Mouse (Mus musculus): ENCODE measurements around the gene Gsta3. TPM values are rescaled to one million over a fixed set of nuclear protein-coding genes. Genes with fewer than 3 reads are reported as not detected.
"Not testable (repeated sequence)": the region's sequence is repeated elsewhere in the genome, so short reads cannot be mapped to it uniquely, and the experiment has no call there.

Gene Gsta3
- polyA plus RNA-seq, 1 experiment from 2014 or later = 5.4 TPM

DNA sequence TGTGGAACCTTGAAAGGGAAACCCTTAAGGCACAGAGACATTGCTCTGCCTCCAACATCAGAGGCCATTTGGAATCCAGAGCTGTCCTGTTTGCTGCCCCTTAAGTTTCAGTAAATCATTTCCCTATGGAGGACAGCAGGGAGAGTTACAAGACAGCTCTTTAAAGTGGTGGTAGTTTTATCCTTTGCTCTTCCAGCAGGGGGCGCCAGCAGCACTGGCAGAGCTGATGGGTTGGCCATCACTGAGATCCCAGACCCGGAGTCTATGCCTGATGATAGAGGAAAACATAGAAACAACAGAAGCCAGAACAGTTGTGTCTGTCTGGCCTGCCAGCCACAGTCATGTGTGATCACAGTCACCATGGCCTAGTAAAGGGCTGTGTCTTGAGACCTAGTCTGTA is 35.8 kb downstream of the Gsta3 start:
- H3K27ac ChIP-seq; H3K4me1 ChIP-seq; H3K4me2 ChIP-seq; ATAC-seq; H3K9me3 ChIP-seq (replicated peaks); H3K9ac ChIP-seq; H3K36me3 ChIP-seq; H3K4me3 ChIP-seq; H3K27me3 ChIP-seq (replicated peaks): not testable (repeated sequence)
- 19% methylated on average over 2 of the region's 2 CpGs for WGBS (ENCODE audit: insufficient replicate concordance)

- 54% methylated on average over 2 of the region's 2 CpGs for WGBS (ENCODE audit: insufficient replicate concordance)
- Histone ChIP-seq H3K36me3 (no peaks in the 10 kb centered on the region), H3K4me1 (no peaks in the 10 kb centered on the region)
These were observed 39.9 kb downstream of the Gsta3 start for GRCm38 (mm10) chr1:21280306-21280705.

DNA sequence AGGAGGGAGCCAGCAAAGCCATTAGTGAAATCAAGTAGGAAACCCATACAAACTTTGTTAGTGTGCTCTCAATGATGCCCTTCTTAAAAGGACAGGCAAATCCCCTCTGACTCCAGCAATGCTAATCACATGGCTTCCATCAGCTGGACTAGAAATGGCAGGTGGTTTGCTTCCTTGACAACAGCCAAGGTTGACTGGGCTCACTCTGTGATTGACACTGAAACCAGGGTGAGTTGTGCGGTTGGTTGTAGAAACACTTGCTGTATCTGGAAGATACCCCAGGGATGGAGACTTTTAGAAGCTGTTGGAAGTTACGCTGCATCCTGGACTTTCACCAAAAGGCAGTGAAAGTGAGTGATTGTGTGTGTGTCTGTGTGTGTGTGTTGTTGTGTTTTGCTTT is 44.3 kb downstream of the Gsta3 start:
- not testable (repeated sequence) for ATAC-seq; H3K36me3 ChIP-seq; H3K27ac ChIP-seq; H3K9ac ChIP-seq; H3K4me2 ChIP-seq; H3K9me3 ChIP-seq (replicated peaks); H3K27me3 ChIP-seq (replicated peaks); H3K4me1 ChIP-seq; H3K4me3 ChIP-seq
- WGBS (ENCODE audit: insufficient replicate concordance) = 75% methylated on average over 2 of the region's 2 CpGs

More at GRCm38 (mm10) chr1:21280306-21280705, 39.9 kb downstream of the Gsta3 start:
- Histone ChIP-seq H3K4me3 (no peak overlapping the region), H3K27me3 (replicated peaks) (no peaks in the 10 kb centered on the region), H3K27ac (no peak overlapping the region), H3K9ac (no peak overlapping the region), H3K4me2 (no peak overlapping the region), H3K9me3 (replicated peaks) (no peaks in the 10 kb centered on the region)
- no peak for ATAC-seq

- no peak for ATAC-seq
- WGBS (ENCODE audit: insufficient replicate concordance) = 69% methylated on average over 4 of the region's 4 CpGs
These were observed 51.0 kb downstream of the Gsta3 start for GRCm38 (mm10) chr1:21291394-21291793.

DNA sequence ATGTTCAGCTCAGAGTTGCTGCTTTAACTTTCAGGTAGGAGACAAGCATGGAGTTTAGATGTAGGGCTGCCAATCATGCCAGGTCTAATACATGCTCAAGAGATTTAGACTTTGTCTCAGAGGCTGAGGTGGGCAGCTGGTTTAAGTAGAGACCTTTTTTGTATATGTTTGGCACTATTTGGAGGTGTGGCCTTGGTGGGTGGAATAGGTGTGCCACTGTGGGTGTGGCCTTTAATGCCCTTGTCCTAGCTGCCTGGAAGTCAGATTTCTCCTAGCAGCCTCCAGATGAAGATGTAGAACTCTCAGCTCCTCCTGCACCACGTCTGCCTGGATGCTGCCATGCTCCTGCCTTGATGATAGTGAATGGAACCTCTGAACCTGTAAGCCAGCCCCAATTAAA is 52.2 kb downstream of the Gsta3 start:
- ATAC-seq = no peak
- 34% methylated on average over 1 of the region's 1 CpGs for WGBS (ENCODE audit: insufficient replicate concordance)
- Histone ChIP-seq H3K9me3 (replicated peaks) (no peaks in the 10 kb centered on the region), H3K27ac (no peak overlapping the region), H3K4me2 (no peak overlapping the region), H3K4me1 (no peaks in the 10 kb centered on the region), H3K36me3 (no peaks in the 10 kb centered on the region), H3K9ac (no peak overlapping the region), H3K4me3 (no peak overlapping the region), H3K27me3 (replicated peaks) (no peaks in the 10 kb centered on the region)

More at GRCm38 (mm10) chr1:21291394-21291793, 51.0 kb downstream of the Gsta3 start:
- no peak overlapping the region for H3K4me2 ChIP-seq
- H3K9me3 ChIP-seq (replicated peaks) = no peaks in the 10 kb centered on the region
- no peaks in the 10 kb centered on the region for H3K36me3 ChIP-seq
- no peak overlapping the region for H3K4me3 ChIP-seq
- no peaks in the 10 kb centered on the region for H3K27me3 ChIP-seq (replicated peaks)
- no peaks in the 10 kb centered on the region for H3K4me1 ChIP-seq
- H3K9ac ChIP-seq = no peak overlapping the region
- no peak overlapping the region for H3K27ac ChIP-seq

- Histone ChIP-seq H3K27me3 (replicated peaks) (no peaks in the 10 kb centered on the region), H3K9ac (no peak overlapping the region), H3K36me3 (no peaks in the 10 kb centered on the region), H3K9me3 (replicated peaks) (no peaks in the 10 kb centered on the region), H3K4me1 (no peaks in the 10 kb centered on the region), H3K27ac (no peak overlapping the region), H3K4me3 (no peak overlapping the region), H3K4me2 (no peak overlapping the region)
- WGBS (ENCODE audit: insufficient replicate concordance) = 65% methylated on average over 1 of the region's 1 CpGs
- no peak for ATAC-seq
These were observed 55.8 kb downstream of the Gsta3 start for GRCm38 (mm10) chr1:21296169-21296568.

GRCm38 (mm10) chr1:21298114-21298513 is 57.7 kb downstream of the Gsta3 start:
- Histone ChIP-seq H3K4me2 (no peak overlapping the region), H3K27me3 (replicated peaks) (no peaks in the 10 kb centered on the region), H3K9ac (no peak overlapping the region), H3K36me3 (no peaks in the 10 kb centered on the region), H3K27ac (no peak overlapping the region), H3K4me3 (no peak overlapping the region), H3K9me3 (replicated peaks) (no peaks in the 10 kb centered on the region), H3K4me1 (no peaks in the 10 kb centered on the region)
- 75% methylated on average over 4 of the region's 4 CpGs for WGBS (ENCODE audit: insufficient replicate concordance)
- ATAC-seq = no peak

GRCm38 (mm10) chr1:21299826-21300225 is 59.4 kb downstream of the Gsta3 start:
- Histone ChIP-seq H3K9me3 (replicated peaks) (no peaks in the 10 kb centered on the region), H3K4me2 (no peak overlapping the region), H3K27me3 (replicated peaks) (no peaks in the 10 kb centered on the region), H3K27ac (no peak overlapping the region), H3K4me1 (no peaks in the 10 kb centered on the region), H3K9ac (no peak overlapping the region), H3K4me3 (no peak overlapping the region), H3K36me3 (no peaks in the 10 kb centered on the region)
- no peak for ATAC-seq
- WGBS (ENCODE audit: insufficient replicate concordance) = 47% methylated on average over 3 of the region's 3 CpGs

GRCm38 (mm10) chr1:21301686-21302085 is 61.3 kb downstream of the Gsta3 start:
- Histone ChIP-seq H3K4me1 (no peaks in the 10 kb centered on the region), H3K9ac (no peak overlapping the region), H3K9me3 (replicated peaks) (no peaks in the 10 kb centered on the region), H3K27me3 (replicated peaks) (no peaks in the 10 kb centered on the region), H3K4me2 (no peak overlapping the region), H3K4me3 (no peak overlapping the region), H3K27ac (no peak overlapping the region), H3K36me3 (no peaks in the 10 kb centered on the region)
- 51% methylated on average over 3 of the region's 3 CpGs for WGBS (ENCODE audit: insufficient replicate concordance)
- no peak for ATAC-seq

DNA sequence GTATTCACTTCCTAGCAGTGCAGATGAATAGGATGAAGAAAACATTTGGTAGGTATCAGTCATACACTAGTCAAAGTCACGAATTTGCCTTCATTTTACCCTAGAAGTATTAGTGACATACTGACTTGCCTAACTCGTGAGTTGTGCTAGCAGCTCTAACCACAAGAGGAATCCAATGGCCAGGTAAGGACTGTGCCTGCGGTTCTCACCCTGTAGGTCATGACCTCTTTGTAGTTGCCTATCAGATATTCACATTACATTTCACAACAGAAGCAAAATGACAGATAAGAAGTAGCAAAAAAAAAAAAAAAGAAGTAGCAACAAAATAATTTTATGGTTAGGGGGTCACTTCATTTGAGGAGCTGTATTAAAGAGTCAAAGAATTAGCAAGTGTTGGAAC is 63.8 kb downstream of the Gsta3 start:
- Histone ChIP-seq H3K4me1 (no peaks in the 10 kb centered on the region), H3K9ac (no peak overlapping the region), H3K27ac (no peak overlapping the region), H3K4me2 (no peak overlapping the region), H3K36me3 (no peaks in the 10 kb centered on the region), H3K9me3 (replicated peaks) (no peaks in the 10 kb centered on the region), H3K4me3 (no peak overlapping the region), H3K27me3 (replicated peaks) (no peaks in the 10 kb centered on the region)
- WGBS (ENCODE audit: insufficient replicate concordance) = 42% methylated on average over 3 of the region's 3 CpGs
- no peak for ATAC-seq

- no peak overlapping the region for H3K4me3 ChIP-seq
- no peak overlapping the region for H3K27ac ChIP-seq
- H3K4me1 ChIP-seq = no peaks in the 10 kb centered on the region
- no peaks in the 10 kb centered on the region for H3K27me3 ChIP-seq (replicated peaks)
- H3K36me3 ChIP-seq = no peaks in the 10 kb centered on the region
- H3K9me3 ChIP-seq (replicated peaks) = no peaks in the 10 kb centered on the region
- no peak overlapping the region for H3K9ac ChIP-seq
- no peak overlapping the region for H3K4me2 ChIP-seq
- ATAC-seq = no peak
- WGBS (ENCODE audit: insufficient replicate concordance) = 63% methylated on average over 4 of the region's 4 CpGs
These were observed 64.3 kb downstream of the Gsta3 start for GRCm38 (mm10) chr1:21304646-21305045.

DNA sequence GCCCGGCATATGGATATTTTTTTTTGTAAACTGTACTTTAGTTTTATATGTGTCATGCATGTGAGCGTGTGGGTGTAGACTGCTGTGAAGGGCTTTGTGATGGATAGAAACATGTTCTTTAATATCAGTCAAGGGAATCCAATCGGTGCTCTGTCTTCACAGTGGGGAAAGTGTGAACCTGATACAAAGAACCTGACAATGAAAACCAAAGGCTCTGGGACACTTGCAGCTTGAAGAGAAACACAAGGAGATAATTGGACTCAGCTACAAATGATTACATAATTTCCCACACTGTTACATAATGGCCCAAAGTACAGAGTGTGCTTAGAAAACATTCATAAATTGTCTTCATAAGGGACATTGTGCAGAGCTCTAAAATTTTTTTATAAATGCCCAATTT is 65.1 kb downstream of the Gsta3 start:
- H3K27me3 ChIP-seq (replicated peaks) = no peaks in the 10 kb centered on the region
- WGBS (ENCODE audit: insufficient replicate concordance) = 84% methylated on average over 3 of the region's 3 CpGs
- no peak overlapping the region for H3K4me3 ChIP-seq
- no peak overlapping the region for H3K9ac ChIP-seq
- H3K27ac ChIP-seq = no peak overlapping the region
- no peaks in the 10 kb centered on the region for H3K4me1 ChIP-seq
- no peak overlapping the region for H3K4me2 ChIP-seq
- no peaks in the 10 kb centered on the region for H3K36me3 ChIP-seq
- ATAC-seq = no peak
- no peaks in the 10 kb centered on the region for H3K9me3 ChIP-seq (replicated peaks)

- Histone ChIP-seq H3K4me1 (peaks cover 4% of the 10 kb centered on the region; the same call in 1 of the 2 replicates), H3K4me2 (no peak overlapping the region), H3K27me3 (replicated peaks) (no peaks in the 10 kb centered on the region), H3K4me3 (no peak overlapping the region), H3K9me3 (replicated peaks) (no peaks in the 10 kb centered on the region), H3K36me3 (no peaks in the 10 kb centered on the region), H3K27ac (no peak overlapping the region), H3K9ac (no peak overlapping the region)
- ATAC-seq = no peak
- WGBS (ENCODE audit: insufficient replicate concordance) = 59% methylated on average over 2 of the region's 2 CpGs
These were observed 73.9 kb downstream of the Gsta3 start for GRCm38 (mm10) chr1:21314336-21314735.

All from liver, embryonic 12.5 days (tissue).